In genomic region chr11:30771904-30772581, GRCm38 (mm10) we compare ENCODE assay signal across 7 mouse cellular contexts. TPM values are rescaled to one million over a fixed set of nuclear protein-coding genes. Genes with fewer than 3 reads are reported as not detected.
A peak's percentile ranks its signal among the peaks of the same experiment; 100 is the strongest.
DNase-seq lines count a peak whose midpoint lies in the region; ATAC-seq lines count a peak whose summit lies in the region.

No protein-coding gene starts in this region.

- H3K4me1 ChIP-seq in hindbrain, embryonic 16.5 days (ENCODE audit: control insufficient read depth, insufficient read depth, low read depth, low read length): peaks cover 11% of the 10 kb centered on the region

- peak overlapping the region; percentile 99 for H3K9ac ChIP-seq in hindbrain, embryonic 16.5 days (ENCODE audit: low read depth, low read length)

- H3K9me3 ChIP-seq in hindbrain, embryonic 16.5 days (ENCODE audit: control insufficient read depth, low read length): no peaks in the 10 kb centered on the region

- peak; percentile 77 for ATAC-seq in hindbrain, embryonic 16.5 days
- peak; percentile 68 for ATAC-seq in megakaryocyte-erythroid progenitor cell, adult 5-6 weeks (replicated peaks; ENCODE audit: low FRiP score, low TSS enrichment, poor library complexity, severe bottlenecking)

- no peaks in the 10 kb centered on the region for H3K36me3 ChIP-seq in hindbrain, embryonic 16.5 days (ENCODE audit: control insufficient read depth, insufficient read depth, low read length)

- WGBS in hindbrain, embryonic 16.5 days: 0% methylated on average over 52 of the region's 64 CpGs

- peak overlapping the region; percentile 99 for H3K4me3 ChIP-seq in hindbrain, embryonic 16.5 days (ENCODE audit: low read length)

- intact Hi-C loops in left cerebral cortex, postnatal 14 days (cut with DNase I): no loop called here

- DNase-seq in WW6 (ENCODE audit: low read depth, low spot score): peak; percentile 50
- peak; percentile 63 to 64 for DNase-seq in cerebellum, postnatal 14 days
- peak; percentile 31 to 37 for DNase-seq in frontal cortex, postnatal 25 days (ENCODE audit: low spot score in 2 of 2)
- peak; percentile 30 to 40 for DNase-seq in left cerebral cortex, postnatal 14 days (ENCODE audit: low spot score in 2 of 2)
- DNase-seq in right cerebral cortex, postnatal 25 days: peak; percentile 62

- peak overlapping the region; percentile 97 for H3K27ac ChIP-seq in hindbrain, embryonic 16.5 days (ENCODE audit: low read depth, low read length)

- no peaks in the 10 kb centered on the region for H3K27me3 ChIP-seq in hindbrain, embryonic 16.5 days (replicated peaks; ENCODE audit: control insufficient read depth, insufficient read depth, low read length)

- H3K4me2 ChIP-seq in hindbrain, embryonic 16.5 days (ENCODE audit: low read length): peak overlapping the region; percentile 81

RNA-seq across cellular contexts. Expression of gene Psme4, which starts 0.5 kb away (rescaled TPM):
- polyA plus RNA-seq in hindbrain, embryonic 16.5 days (2015; fragmentation: Nextera tagmentation; extraction: Ambion mirVana): 10.7 and 11.0 TPM in 2 replicates
- 10 to 100 TPM; 49.5 to 53.0 TPM for total RNA-seq in left cerebral cortex, postnatal 14 days (2021)
- 43.9 and 53.4 TPM in 2 replicates for total RNA-seq in megakaryocyte-erythroid progenitor cell, adult 5-6 weeks (2014; fragmentation: Nextera tagmentation)
- total RNA-seq in megakaryocyte-erythroid progenitor cell, adult 5-6 weeks (2017): 52.4 and 54.8 TPM in 2 replicates

Comparison
In these comparisons a context has a peak if more than half of its experiments do, and no peak if none do; other contexts are left out.
1. Peak in every context shown above with its lines: DNase-seq, ATAC-seq, H3K4me3 ChIP-seq and H3K27ac ChIP-seq.